Mouse (Mus musculus) forebrain, embryonic 15.5 days (tissue): Measurements from ENCODE around the gene Atg10. TPM values are rescaled to one million over a fixed set of nuclear protein-coding genes. Genes with fewer than 3 reads are reported as not detected.

Experiments used
- ATAC-seq: fragments of 200-750 bp; cut with Nextera tagmentation; replicated peaks from 2 replicates; pipeline ENCODE4 v1.8.0; 2017; ENCODE audit warnings: mild to moderate bottlenecking, moderate TSS enrichment, moderate library complexity
- H3K27ac ChIP-seq: fragments of 300-500 bp; sonication (generic); replicated peaks from 2 replicates; pipeline ENCODE4 v1.5.1; 2015; ENCODE audit warnings: mild to moderate bottlenecking, inconsistent platforms
- H3K27me3 ChIP-seq: fragments of 300-500 bp; sonication (generic); 2 replicates; pipeline ENCODE4 v1.6.1; 2015; ENCODE audit warnings: inconsistent platforms
- H3K36me3 ChIP-seq: fragments of 300-500 bp; sonication (generic); 2 replicates; pipeline ENCODE4 v1.6.1; 2015; ENCODE audit warnings: mild to moderate bottlenecking, inconsistent platforms
- H3K4me1 ChIP-seq: fragments of 300-500 bp; sonication (generic); 2 replicates; pipeline ENCODE4 v1.6.1; 2015; ENCODE audit warnings: inconsistent platforms
- H3K4me2 ChIP-seq: fragments of 300-500 bp; sonication (generic); replicated peaks from 2 replicates; pipeline ENCODE4 v1.6.1; 2015; ENCODE audit warnings: mild to moderate bottlenecking, inconsistent platforms
- H3K4me3 ChIP-seq: fragments of 300-500 bp; sonication (generic); 2 replicates; pipeline ENCODE4 v1.5.1; 2015; ENCODE audit warnings: mild to moderate bottlenecking, inconsistent platforms
- H3K9ac ChIP-seq: fragments of 300-500 bp; sonication (generic); replicated peaks from 2 replicates; pipeline ENCODE4 v1.6.1; 2015; ENCODE audit warnings: mild to moderate bottlenecking, inconsistent platforms
- H3K9me3 ChIP-seq: fragments of 300-500 bp; sonication (generic); 2 replicates; pipeline ENCODE4 v1.6.1; 2016; ENCODE audit warnings: inconsistent platforms
- WGBS: fragments of 180-500 bp; shearing (Covaris S2); methylation state at CpG from one replicate; pipeline ENCODE4 v1.1.7; 2015; ENCODE audit warnings: mixed read lengths; 5-methylcytosine and 5-hydroxymethylcytosine counted together
- polyA plus RNA-seq: library from polyadenylated mRNA; unstranded; fragments of >200 nt; fragmentation: Nextera tagmentation; extraction: Ambion mirVana; gene quantifications from 2 replicates; pipeline ENCODE4 v1.2.1, GENCODE M21; 2015

Atg10 gene
- polyA plus RNA-seq, 1 experiment from 2014 or later: 16.3 TPM

- 65% methylated on average over 5 of the region's 5 CpGs for WGBS
- no peaks in the 10 kb centered on the region for H3K36me3 ChIP-seq
Measured at GRCm38 (mm10) chr13:91171205-91171604, 52.6 kb downstream of the Atg10 start.

GRCm38 (mm10) chr13:91169529-91170319 is 54.0 kb downstream of the Atg10 start:
- H3K36me3 ChIP-seq: no peaks in the 10 kb centered on the region
- H3K4me3 ChIP-seq: no peak overlapping the region
- 0 out of 2 replicates have a peak, but pooled peaks have one; percentile 39 for ATAC-seq
- H3K9me3 ChIP-seq: no peaks in the 10 kb centered on the region
- no peak overlapping the region for H3K4me2 ChIP-seq
- no peak overlapping the region for H3K9ac ChIP-seq
- no peaks in the 10 kb centered on the region for H3K27me3 ChIP-seq
- H3K4me1 ChIP-seq: peaks cover 8% of the 10 kb centered on the region
- H3K27ac ChIP-seq: no peak overlapping the region
- WGBS: 79% methylated on average over 17 of the region's 17 CpGs

More at GRCm38 (mm10) chr13:91171205-91171604, 52.6 kb downstream of the Atg10 start:
- ATAC-seq: peak; percentile 65; the same call in 1 of the 2 replicates
- no peak overlapping the region for H3K9ac ChIP-seq
- H3K4me1 ChIP-seq: peaks cover 8% of the 10 kb centered on the region
- no peak overlapping the region for H3K4me3 ChIP-seq
- no peaks in the 10 kb centered on the region for H3K9me3 ChIP-seq
- no peak overlapping the region for H3K27ac ChIP-seq
- H3K4me2 ChIP-seq: no peak overlapping the region
- H3K27me3 ChIP-seq: no peaks in the 10 kb centered on the region

- ATAC-seq: no peak
- 84% methylated on average over 4 of the region's 4 CpGs for WGBS
- H3K27ac ChIP-seq: no peak overlapping the region
- no peaks in the 10 kb centered on the region for H3K27me3 ChIP-seq
- H3K4me2 ChIP-seq: no peak overlapping the region
- H3K4me3 ChIP-seq: no peak overlapping the region
- no peaks in the 10 kb centered on the region for H3K9me3 ChIP-seq
- H3K4me1 ChIP-seq: peaks cover 8% of the 10 kb centered on the region
- no peaks in the 10 kb centered on the region for H3K36me3 ChIP-seq
- no peak overlapping the region for H3K9ac ChIP-seq
Measured at GRCm38 (mm10) chr13:91168486-91168885, 55.3 kb downstream of the Atg10 start.

- ATAC-seq: no peak
- Histone ChIP-seq H3K9ac (no peak overlapping the region), H3K9me3 (no peaks in the 10 kb centered on the region), H3K4me3 (no peak overlapping the region), H3K27ac (no peak overlapping the region), H3K4me1 (peaks cover 8% of the 10 kb centered on the region), H3K36me3 (no peaks in the 10 kb centered on the region), H3K4me2 (no peak overlapping the region), H3K27me3 (no peaks in the 10 kb centered on the region)
- WGBS: 85% methylated on average over 5 of the region's 5 CpGs
Measured at GRCm38 (mm10) chr13:91167561-91167960, 56.2 kb downstream of the Atg10 start.

GRCm38 (mm10) chr13:91166286-91166685 is 57.5 kb downstream of the Atg10 start:
- H3K4me3 ChIP-seq: no peak overlapping the region
- no peak for ATAC-seq
- peaks cover 4% of the 10 kb centered on the region for H3K4me1 ChIP-seq
- H3K4me2 ChIP-seq: no peak overlapping the region
- no peaks in the 10 kb centered on the region for H3K36me3 ChIP-seq
- H3K9me3 ChIP-seq: no peaks in the 10 kb centered on the region
- no peak overlapping the region for H3K27ac ChIP-seq
- no peak overlapping the region for H3K9ac ChIP-seq
- 87% methylated on average over 7 of the region's 7 CpGs for WGBS
- H3K27me3 ChIP-seq: no peaks in the 10 kb centered on the region

GRCm38 (mm10) chr13:91165200-91165599 is 58.6 kb downstream of the Atg10 start:
- H3K4me1 ChIP-seq: peaks cover 4% of the 10 kb centered on the region
- no peak overlapping the region for H3K4me3 ChIP-seq
- H3K36me3 ChIP-seq: no peaks in the 10 kb centered on the region
- no peak overlapping the region for H3K27ac ChIP-seq
- WGBS: 77% methylated on average over 6 of the region's 6 CpGs
- no peaks in the 10 kb centered on the region for H3K9me3 ChIP-seq
- H3K9ac ChIP-seq: no peak overlapping the region
- H3K4me2 ChIP-seq: no peak overlapping the region
- ATAC-seq: no peak
- no peaks in the 10 kb centered on the region for H3K27me3 ChIP-seq

GRCm38 (mm10) chr13:91163292-91163691 is 60.5 kb downstream of the Atg10 start:
- no peaks in the 10 kb centered on the region for H3K27me3 ChIP-seq
- H3K4me3 ChIP-seq: no peak overlapping the region
- ATAC-seq: no peak
- no peak overlapping the region for H3K4me2 ChIP-seq
- no peak overlapping the region for H3K9ac ChIP-seq
- no peaks in the 10 kb centered on the region for H3K36me3 ChIP-seq
- WGBS: 66% methylated on average over 4 of the region's 4 CpGs
- H3K9me3 ChIP-seq: no peaks in the 10 kb centered on the region
- H3K27ac ChIP-seq: no peak overlapping the region
- peaks cover 4% of the 10 kb centered on the region for H3K4me1 ChIP-seq

- H3K4me1 ChIP-seq: peaks cover 4% of the 10 kb centered on the region
- no peak overlapping the region for H3K9ac ChIP-seq
- no peaks in the 10 kb centered on the region for H3K9me3 ChIP-seq
- no peak for ATAC-seq
- no peaks in the 10 kb centered on the region for H3K27me3 ChIP-seq
- H3K36me3 ChIP-seq: no peaks in the 10 kb centered on the region
- 26% methylated on average over 5 of the region's 5 CpGs for WGBS
- no peak overlapping the region for H3K4me2 ChIP-seq
- H3K4me3 ChIP-seq: no peak overlapping the region
- no peak overlapping the region for H3K27ac ChIP-seq
Measured at GRCm38 (mm10) chr13:91162452-91162851, 61.3 kb downstream of the Atg10 start.

GRCm38 (mm10) chr13:91160616-91161015 is 63.2 kb downstream of the Atg10 start:
- Histone ChIP-seq H3K4me1 (peaks cover 4% of the 10 kb centered on the region), H3K9me3 (no peaks in the 10 kb centered on the region), H3K4me2 (no peak overlapping the region), H3K27me3 (no peaks in the 10 kb centered on the region), H3K36me3 (no peaks in the 10 kb centered on the region), H3K27ac (no peak overlapping the region), H3K9ac (no peak overlapping the region), H3K4me3 (no peak overlapping the region)
- 93% methylated on average over 3 of the region's 3 CpGs for WGBS
- ATAC-seq: no peak

GRCm38 (mm10) chr13:91159881-91160280 is 63.9 kb downstream of the Atg10 start:
- WGBS: 85% methylated on average over 2 of the region's 2 CpGs
- ATAC-seq: no peak
- H3K36me3 ChIP-seq: no peaks in the 10 kb centered on the region
- H3K27ac ChIP-seq: no peak overlapping the region
- no peak overlapping the region for H3K4me3 ChIP-seq
- H3K4me1 ChIP-seq: peaks cover 4% of the 10 kb centered on the region
- H3K4me2 ChIP-seq: no peak overlapping the region
- H3K9me3 ChIP-seq: no peaks in the 10 kb centered on the region
- no peaks in the 10 kb centered on the region for H3K27me3 ChIP-seq
- no peak overlapping the region for H3K9ac ChIP-seq

GRCm38 (mm10) chr13:91157941-91158340 is 65.8 kb downstream of the Atg10 start:
- H3K9me3 ChIP-seq: no peaks in the 10 kb centered on the region
- peaks cover 4% of the 10 kb centered on the region for H3K4me1 ChIP-seq
- H3K9ac ChIP-seq: no peak overlapping the region
- no peak overlapping the region for H3K4me2 ChIP-seq
- no peak overlapping the region for H3K27ac ChIP-seq
- no peaks in the 10 kb centered on the region for H3K36me3 ChIP-seq
- no peak for ATAC-seq
- H3K27me3 ChIP-seq: no peaks in the 10 kb centered on the region
- WGBS: 97% methylated on average over 4 of the region's 4 CpGs
- no peak overlapping the region for H3K4me3 ChIP-seq

GRCm38 (mm10) chr13:91157429-91157828 is 66.3 kb downstream of the Atg10 start:
- Histone ChIP-seq H3K4me2 (no peak overlapping the region), H3K36me3 (no peaks in the 10 kb centered on the region), H3K9ac (no peak overlapping the region), H3K27me3 (no peaks in the 10 kb centered on the region), H3K9me3 (no peaks in the 10 kb centered on the region), H3K4me1 (peaks cover 2% of the 10 kb centered on the region), H3K27ac (no peak overlapping the region), H3K4me3 (no peak overlapping the region)
- no peak for ATAC-seq

- ATAC-seq: no peak
- WGBS: 100% methylated on average over 2 of the region's 2 CpGs
- H3K4me1 ChIP-seq: no peaks in the 10 kb centered on the region
- no peak overlapping the region for H3K4me3 ChIP-seq
- H3K9ac ChIP-seq: no peak overlapping the region
- no peak overlapping the region for H3K27ac ChIP-seq
- no peaks in the 10 kb centered on the region for H3K27me3 ChIP-seq
- no peaks in the 10 kb centered on the region for H3K36me3 ChIP-seq
- H3K4me2 ChIP-seq: no peak overlapping the region
- H3K9me3 ChIP-seq: no peaks in the 10 kb centered on the region
Measured at GRCm38 (mm10) chr13:91156949-91157348, 66.8 kb downstream of the Atg10 start.
